In genomic region chr2:92184077-92184921, GRCm38 (mm10) we compare ENCODE assay signal across 8 mouse cellular contexts.
DNase-seq lines count a peak whose midpoint lies in the region; ATAC-seq and TF ChIP-seq lines count a peak whose summit lies in the region.

No protein-coding gene starts in this region.

- no peak for TF ChIP-seq EP300 in lung, postnatal 0 days (IDR thresholded peaks at IDR 0.05)

- peak overlapping the region; percentile 86 for H3K27ac ChIP-seq in ES-E14 (ENCODE audit: insufficient read depth, low read depth, low read length, poor library complexity, severe bottlenecking)
- H3K27ac ChIP-seq in forebrain, postnatal 0 days (ENCODE audit: low read depth, low read length): peak overlapping the region; percentile 100
- H3K27ac ChIP-seq in lung, postnatal 0 days (ENCODE audit: low read length): peak overlapping the region; percentile 96

- in situ Hi-C loops in ES-E14 (cut with MboI; ENCODE audit: low sequenced_read_pairs in 2 of 2, unreplicated experiment in 2 of 2): no loop called here

- DNase-seq in ES-E14 (ENCODE audit: low read depth, low spot score): no peak
- peak; percentile 59 to 71 for DNase-seq in cerebellum, adult 18-20 months
- peak; percentile 72 for DNase-seq in forebrain, postnatal 0 days
- DNase-seq in heart, postnatal 4 days: peak; percentile 59
- peak; percentile 47 to 55 for DNase-seq in layer of hippocampus, postnatal 14 days (ENCODE audit: low spot score in 2 of 2)
- DNase-seq in lung, postnatal 0 days (ENCODE audit: low spot score): peak; percentile 81
- peak; percentile 76 for DNase-seq in retina, embryonic 14.5 days (ENCODE audit: low spot score)
- peak; percentile 80 for DNase-seq in thymus, postnatal 4 days

- H3K9me3 ChIP-seq in ES-E14 (ENCODE audit: control insufficient read depth, insufficient read depth, low read depth, low read length): no peaks in the 10 kb centered on the region
- H3K9me3 ChIP-seq in forebrain, postnatal 0 days (ENCODE audit: low read length): no peaks in the 10 kb centered on the region
- H3K9me3 ChIP-seq in lung, postnatal 0 days (ENCODE audit: low read length): no peaks in the 10 kb centered on the region

- peak overlapping the region; percentile 77 to 87 for H3K4me3 ChIP-seq in ES-E14 (ENCODE audit: insufficient read depth in 1 of 2, low read depth in 1 of 2, low read length in 2 of 2, poor library complexity in 1 of 2, severe bottlenecking in 1 of 2)
- H3K4me3 ChIP-seq in forebrain, postnatal 0 days (ENCODE audit: low read depth, low read length): peak overlapping the region; percentile 58
- H3K4me3 ChIP-seq in lung, postnatal 0 days (ENCODE audit: low read depth, low read length): peak overlapping the region; percentile 90

- H3K36me3 ChIP-seq in ES-E14 (ENCODE audit: control insufficient read depth, insufficient read depth, low read length, poor library complexity, severe bottlenecking): no peaks in the 10 kb centered on the region
- no peaks in the 10 kb centered on the region for H3K36me3 ChIP-seq in forebrain, postnatal 0 days (ENCODE audit: insufficient read depth)
- H3K36me3 ChIP-seq in lung, postnatal 0 days (ENCODE audit: insufficient read depth, low read length): no peaks in the 10 kb centered on the region

- no peaks in the 10 kb centered on the region for H3K27me3 ChIP-seq in forebrain, postnatal 0 days (ENCODE audit: insufficient read depth, low read length)
- H3K27me3 ChIP-seq in lung, postnatal 0 days (replicated peaks; ENCODE audit: insufficient read depth, low read length): no peaks in the 10 kb centered on the region

- H3K4me1 ChIP-seq in ES-E14 (ENCODE audit: control insufficient read depth in 2 of 2, insufficient read depth in 2 of 2, low read length in 2 of 2, poor library complexity in 1 of 2): peaks cover 2 to 4% of the 10 kb centered on the region in 2 experiments; a peak in 3 of 4 replicates
- peaks cover 27% of the 10 kb centered on the region for H3K4me1 ChIP-seq in forebrain, postnatal 0 days (ENCODE audit: insufficient read depth)
- peaks cover 9% of the 10 kb centered on the region; the same call in 1 of the 2 replicates for H3K4me1 ChIP-seq in lung, postnatal 0 days (ENCODE audit: insufficient read depth, low read depth, low read length)

- peak overlapping the region; percentile 88 for H3K4me2 ChIP-seq in forebrain, postnatal 0 days (ENCODE audit: low read depth)
- peak overlapping the region; percentile 86 for H3K4me2 ChIP-seq in lung, postnatal 0 days (replicated peaks; ENCODE audit: low read depth, low read length)

- WGBS in forebrain, postnatal 0 days: under 1% methylated on average over 18 of the region's 19 CpGs
- 0% methylated on average over 9 of the region's 19 CpGs for WGBS in lung, postnatal 0 days

- H3K9ac ChIP-seq in ES-E14 (ENCODE audit: insufficient read depth, low read depth, low read length, poor library complexity, severe bottlenecking): peak overlapping the region; percentile 81
- peak overlapping the region; percentile 82 for H3K9ac ChIP-seq in forebrain, postnatal 0 days
- H3K9ac ChIP-seq in lung, postnatal 0 days (replicated peaks; ENCODE audit: low read depth): peak overlapping the region; percentile 69

- peak; percentile 23 for ATAC-seq in forebrain, postnatal 0 days
- ATAC-seq in lung, postnatal 0 days: peak; percentile 35

- no peak for TF ChIP-seq CTCF in forebrain, postnatal 0 days (IDR thresholded peaks at IDR 0.05; ENCODE audit: low read depth)
- no peak for TF ChIP-seq CTCF in lung, postnatal 0 days (IDR thresholded peaks at IDR 0.05)

TF ChIP-seq in ES-E14, 5 proteins besides CTCF, POLR2A, EP300 and RAD21:
- TF ChIP-seq MAFK (IDR thresholded peaks at IDR 0.05; ENCODE audit: insufficient read depth, low read depth, low read length) (no peak), ZC3H11A (IDR thresholded peaks at IDR 0.05; ENCODE audit: borderline replicate concordance, low read depth, low read length) (no peak), ZNF384 (IDR thresholded peaks at IDR 0.05; ENCODE audit: low read depth, low read length) (no peak), CHD2 (IDR thresholded peaks at IDR 0.05; ENCODE audit: low read depth, low read length) (no peak), HCFC1 (IDR thresholded peaks at IDR 0.05; ENCODE audit: borderline replicate concordance, insufficient read depth, low read length) (no peak)
